Mouse (Mus musculus) midbrain, embryonic 14.5 days (tissue): ENCODE data around the gene Enah. TPM values are rescaled to one million over a fixed set of nuclear protein-coding genes. Genes with fewer than 3 reads are reported as not detected.

Experiments
- ATAC-seq: fragments of 200-750 bp; cut with Nextera tagmentation; 2 replicates; pipeline ENCODE4 v1.8.0; 2017; ENCODE audit warnings: moderate number of reproducible peaks, moderate library complexity; ENCODE audit not compliant: low FRiP score, low TSS enrichment
- DNase-seq: peaks from one replicate; pipeline ENCODE4 v3.0.0-alpha.2; 2015
- H3K27ac ChIP-seq: fragments of 300-500 bp; sonication (generic); replicated peaks from 2 replicates; pipeline ENCODE4 v1.5.1; 2014; ENCODE audit warnings: mild to moderate bottlenecking, low read depth, low read length, moderate library complexity
- H3K27me3 ChIP-seq: fragments of 300-500 bp; sonication (generic); 2 replicates; pipeline ENCODE4 v1.6.1; 2014; ENCODE audit warnings: low read length, control low read depth, mixed read lengths; ENCODE audit not compliant: control insufficient read depth, insufficient read depth
- H3K36me3 ChIP-seq: fragments of 300-500 bp; sonication (generic); 2 replicates; pipeline ENCODE4 v1.6.1; 2014; ENCODE audit warnings: low read length, control low read depth; ENCODE audit not compliant: control insufficient read depth, insufficient read depth
- H3K4me1 ChIP-seq: fragments of 300-500 bp; sonication (generic); 2 replicates; pipeline ENCODE4 v1.6.1; 2014; ENCODE audit warnings: mild to moderate bottlenecking, antibody characterized with exemption, low read length, control low read depth; ENCODE audit not compliant: control insufficient read depth, insufficient read depth
- H3K4me2 ChIP-seq: fragments of 300-500 bp; sonication (generic); 2 replicates; pipeline ENCODE4 v1.6.1; 2014; ENCODE audit warnings: mild to moderate bottlenecking, low read length, moderate library complexity
- H3K4me3 ChIP-seq: fragments of 300-500 bp; sonication (generic); replicated peaks from 2 replicates; pipeline ENCODE4 v1.5.1; 2014; ENCODE audit warnings: low read depth, low read length
- H3K9ac ChIP-seq: fragments of 300-500 bp; sonication (generic); replicated peaks from 2 replicates; pipeline ENCODE4 v1.6.1; 2014; ENCODE audit warnings: mild to moderate bottlenecking, low read length, moderate library complexity
- H3K9me3 ChIP-seq: fragments of 300-500 bp; sonication (generic); 2 replicates; pipeline ENCODE4 v1.6.1; 2016; ENCODE audit warnings: low read length, control low read depth, mixed read lengths; ENCODE audit not compliant: control insufficient read depth
- WGBS: fragments of 180-500 bp; shearing (Covaris S2); extraction: QIAGEN DNeasy Blood & Tissue Kit; methylation state at CpG from one replicate; pipeline ENCODE4 v1.1.7; 2014; 5-methylcytosine and 5-hydroxymethylcytosine counted together
- polyA plus RNA-seq: library from polyadenylated mRNA; unstranded; fragments of >200 nt; fragmentation: Nextera tagmentation; extraction: Ambion mirVana; gene quantifications from 2 replicates; pipeline ENCODE4 v1.2.1, GENCODE M21; 2014

The Enah gene
- polyA plus RNA-seq, 1 experiment from 2014 or later: 42.9 TPM

DNA sequence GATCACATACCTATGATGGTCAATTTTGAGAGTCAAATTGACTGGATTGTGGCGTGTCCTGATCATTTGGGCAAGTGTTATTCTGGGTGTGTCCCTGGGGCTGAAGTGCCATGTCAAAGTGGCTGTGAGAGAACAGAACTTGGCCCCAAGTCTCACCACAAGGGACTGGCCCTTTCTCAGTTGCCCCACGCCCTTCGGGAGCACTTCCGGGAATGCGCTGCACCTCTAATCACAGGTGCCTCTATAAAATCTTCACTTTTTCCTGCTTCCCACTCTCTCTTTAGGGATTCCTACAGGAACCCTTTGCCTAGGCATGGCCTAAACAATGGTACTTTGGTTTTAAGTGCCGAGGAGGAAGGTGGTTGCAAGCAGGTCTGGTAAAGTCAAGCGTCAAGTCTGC is 130.1 kb downstream of the Enah start:
- Histone ChIP-seq H3K4me3 (no peak overlapping the region), H3K4me2 (no peak overlapping the region), H3K27ac (no peak overlapping the region), H3K9ac (no peak overlapping the region), H3K36me3 (no peaks in the 10 kb centered on the region), H3K27me3 (no peaks in the 10 kb centered on the region), H3K9me3 (no peaks in the 10 kb centered on the region), H3K4me1 (no peaks in the 10 kb centered on the region)
- 90% methylated on average over 7 of the region's 7 CpGs for WGBS
- DNase-seq (no peak), ATAC-seq (no peak)

DNA sequence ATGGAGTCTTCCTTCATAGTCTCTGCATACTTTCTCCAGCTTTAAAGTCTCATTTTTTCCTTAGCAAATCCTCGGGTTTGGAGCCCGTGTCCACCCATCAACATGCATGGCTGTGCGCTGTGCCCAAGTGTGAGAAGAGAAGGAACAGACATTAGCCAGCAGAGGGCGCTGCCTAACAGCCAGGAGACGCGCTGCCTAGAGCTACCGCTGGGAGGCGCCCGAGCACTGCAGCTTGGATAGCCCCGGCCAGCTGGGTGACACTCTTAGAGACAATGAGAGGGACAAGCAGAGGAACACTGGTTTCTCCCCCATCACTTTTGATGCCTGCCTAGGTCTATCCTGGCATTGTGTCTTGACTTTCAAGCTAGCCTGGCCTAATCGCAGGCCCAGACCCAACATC is 131.0 kb downstream of the Enah start:
- no peaks in the 10 kb centered on the region for H3K9me3 ChIP-seq
- no peak overlapping the region for H3K4me3 ChIP-seq
- 4% methylated on average over 11 of the region's 11 CpGs for WGBS
- no peak overlapping the region for H3K27ac ChIP-seq
- H3K9ac ChIP-seq: no peak overlapping the region
- ATAC-seq (peak; percentile 78), DNase-seq (peak; percentile 92)
- no peaks in the 10 kb centered on the region for H3K36me3 ChIP-seq
- no peaks in the 10 kb centered on the region for H3K27me3 ChIP-seq
- no peaks in the 10 kb centered on the region for H3K4me1 ChIP-seq
- no peak overlapping the region for H3K4me2 ChIP-seq

DNA sequence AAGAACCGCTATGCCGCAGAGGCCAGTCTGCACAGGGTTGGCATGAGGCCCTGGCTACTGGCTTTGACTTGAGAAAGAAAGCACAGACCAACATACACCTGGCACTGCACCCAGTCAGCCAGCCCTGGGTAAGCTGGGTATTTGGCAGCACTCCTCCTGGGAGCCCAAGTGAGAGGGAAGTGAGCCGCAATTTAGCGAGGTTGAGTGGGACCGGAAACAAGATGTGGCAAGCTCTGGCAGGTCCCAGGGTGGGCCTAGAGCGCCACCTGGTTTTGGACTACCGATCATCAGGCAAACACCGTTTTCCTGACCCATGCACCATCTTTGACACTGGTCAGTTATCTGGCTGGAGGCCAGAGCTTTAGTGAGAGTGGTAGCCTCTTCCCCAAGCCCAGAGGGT is 138.3 kb downstream of the Enah start:
- no peaks in the 10 kb centered on the region for H3K27me3 ChIP-seq
- H3K4me2 ChIP-seq: no peak overlapping the region
- H3K27ac ChIP-seq: no peak overlapping the region
- H3K9me3 ChIP-seq: no peaks in the 10 kb centered on the region
- DNase-seq (peak; percentile 54), ATAC-seq (no peak; the same call in 1 of the 2 replicates)
- H3K9ac ChIP-seq: no peak overlapping the region
- H3K4me1 ChIP-seq: no peaks in the 10 kb centered on the region
- H3K36me3 ChIP-seq: no peaks in the 10 kb centered on the region
- no peak overlapping the region for H3K4me3 ChIP-seq
- WGBS: 28% methylated on average over 8 of the region's 8 CpGs

DNA sequence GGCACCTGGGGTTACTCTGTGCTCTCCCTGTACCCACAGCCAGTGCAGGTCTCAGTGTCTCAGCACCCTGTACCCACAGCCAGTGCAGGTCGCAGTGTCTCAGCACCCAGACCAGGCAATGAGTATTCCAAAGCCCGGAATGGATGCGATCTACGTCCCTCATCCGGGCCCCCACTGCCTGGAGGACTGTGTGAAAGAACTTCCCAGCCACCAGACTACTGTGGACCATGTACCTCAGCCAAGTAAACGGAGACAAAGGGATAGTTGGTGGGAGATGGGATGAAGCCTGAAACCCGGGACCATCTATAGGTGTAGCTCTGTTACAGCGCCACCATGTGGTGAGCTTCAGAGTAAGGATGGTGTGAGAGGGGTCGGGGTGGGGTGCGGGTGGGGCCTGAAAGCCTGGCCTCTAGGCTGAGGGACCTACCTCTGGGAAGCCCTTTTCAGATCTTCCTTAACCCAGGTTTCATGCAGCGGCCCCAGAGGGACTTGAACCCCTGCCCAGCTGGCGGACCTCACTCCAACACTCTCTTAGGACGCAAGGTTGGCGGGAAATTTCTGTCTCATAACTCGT is 139.0 kb downstream of the Enah start:
- DNase-seq (no peak), ATAC-seq (no peak; the same call in 1 of the 2 replicates)
- Histone ChIP-seq H3K9ac (no peak overlapping the region), H3K27ac (no peak overlapping the region), H3K27me3 (no peaks in the 10 kb centered on the region), H3K9me3 (no peaks in the 10 kb centered on the region), H3K36me3 (no peaks in the 10 kb centered on the region), H3K4me3 (no peak overlapping the region), H3K4me2 (no peak overlapping the region), H3K4me1 (no peaks in the 10 kb centered on the region)
- 56% methylated on average over 15 of the region's 15 CpGs for WGBS

DNA sequence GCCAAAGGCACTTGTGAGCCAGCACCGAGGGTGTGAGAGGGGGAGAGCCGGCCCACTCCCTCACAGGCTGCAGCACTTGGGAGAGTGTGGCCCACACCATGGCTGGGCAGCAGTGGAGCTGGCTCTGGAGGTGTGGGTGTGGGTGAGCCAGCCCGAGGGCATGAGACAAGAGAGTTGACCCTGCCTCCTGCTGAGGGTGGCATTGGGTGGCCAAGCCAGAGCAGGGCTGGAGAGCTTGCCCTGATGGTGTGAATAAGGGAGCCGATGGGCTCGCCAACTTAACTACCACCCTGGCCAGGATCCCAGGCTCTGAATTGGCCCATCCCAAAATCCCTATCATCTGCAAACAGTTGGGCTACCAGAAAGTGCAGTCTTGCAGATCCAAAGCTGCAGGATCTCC is 141.4 kb downstream of the Enah start:
- DNase-seq (no peak), ATAC-seq (no peak; the same call in 1 of the 2 replicates)
- Histone ChIP-seq H3K4me1 (no peaks in the 10 kb centered on the region), H3K9ac (no peak overlapping the region), H3K4me2 (no peak overlapping the region), H3K27me3 (no peaks in the 10 kb centered on the region), H3K27ac (no peak overlapping the region), H3K4me3 (no peak overlapping the region), H3K36me3 (no peaks in the 10 kb centered on the region), H3K9me3 (no peaks in the 10 kb centered on the region)
- 75% methylated on average over 5 of the region's 5 CpGs for WGBS

DNA sequence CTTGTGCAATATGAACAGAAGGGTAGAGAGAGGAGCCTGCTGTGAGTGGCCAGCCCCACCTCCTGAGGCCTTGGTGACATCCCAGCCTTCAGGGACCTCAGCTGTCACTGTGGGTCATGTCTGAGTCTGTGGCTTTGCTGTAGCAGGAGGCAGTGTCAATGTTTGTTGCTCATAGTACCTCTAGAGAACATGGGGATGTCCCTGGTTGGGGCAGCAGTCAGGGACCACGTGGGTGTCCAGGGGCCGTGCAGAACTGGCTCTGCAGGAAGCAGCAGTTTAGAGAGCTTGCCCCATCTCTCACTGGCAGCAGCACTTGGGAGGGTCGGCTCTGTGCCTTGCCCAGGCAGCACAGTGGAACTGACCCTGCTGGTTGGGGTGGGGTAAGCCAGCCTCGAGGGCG is 142.7 kb downstream of the Enah start:
- Histone ChIP-seq H3K9me3 (no peaks in the 10 kb centered on the region), H3K9ac (no peak overlapping the region), H3K27me3 (no peaks in the 10 kb centered on the region), H3K4me1 (no peaks in the 10 kb centered on the region), H3K27ac (no peak overlapping the region), H3K4me2 (no peak overlapping the region), H3K36me3 (no peaks in the 10 kb centered on the region), H3K4me3 (no peak overlapping the region)
- ATAC-seq (no peak), DNase-seq (no peak)
- WGBS: 68% methylated on average over 5 of the region's 5 CpGs

DNA sequence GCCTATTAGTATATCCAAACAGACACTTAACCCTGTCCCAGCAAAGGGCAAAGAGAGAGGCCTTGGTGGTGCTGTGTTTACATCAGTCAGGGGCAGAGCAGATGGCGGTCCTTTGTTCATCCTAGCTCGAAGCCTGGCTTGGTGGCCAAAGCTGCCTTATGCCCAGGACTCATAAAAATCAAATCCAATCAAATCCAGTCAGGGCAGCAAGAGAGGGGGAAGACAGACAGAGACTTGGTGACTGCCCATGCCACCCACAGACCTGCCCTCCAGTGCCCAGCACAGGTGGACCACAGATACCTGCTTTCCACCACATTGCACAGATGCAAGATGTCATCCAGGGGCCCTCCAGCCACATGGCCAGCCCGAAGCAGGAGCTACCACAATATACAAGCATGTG is 143.1 kb downstream of the Enah start:
- Histone ChIP-seq H3K36me3 (no peaks in the 10 kb centered on the region), H3K4me2 (no peak overlapping the region), H3K9ac (no peak overlapping the region), H3K9me3 (no peaks in the 10 kb centered on the region), H3K4me3 (no peak overlapping the region), H3K27ac (no peak overlapping the region), H3K27me3 (no peaks in the 10 kb centered on the region), H3K4me1 (no peaks in the 10 kb centered on the region)
- WGBS: 76% methylated on average over 3 of the region's 3 CpGs
- DNase-seq (no peak), ATAC-seq (no peak)

DNA sequence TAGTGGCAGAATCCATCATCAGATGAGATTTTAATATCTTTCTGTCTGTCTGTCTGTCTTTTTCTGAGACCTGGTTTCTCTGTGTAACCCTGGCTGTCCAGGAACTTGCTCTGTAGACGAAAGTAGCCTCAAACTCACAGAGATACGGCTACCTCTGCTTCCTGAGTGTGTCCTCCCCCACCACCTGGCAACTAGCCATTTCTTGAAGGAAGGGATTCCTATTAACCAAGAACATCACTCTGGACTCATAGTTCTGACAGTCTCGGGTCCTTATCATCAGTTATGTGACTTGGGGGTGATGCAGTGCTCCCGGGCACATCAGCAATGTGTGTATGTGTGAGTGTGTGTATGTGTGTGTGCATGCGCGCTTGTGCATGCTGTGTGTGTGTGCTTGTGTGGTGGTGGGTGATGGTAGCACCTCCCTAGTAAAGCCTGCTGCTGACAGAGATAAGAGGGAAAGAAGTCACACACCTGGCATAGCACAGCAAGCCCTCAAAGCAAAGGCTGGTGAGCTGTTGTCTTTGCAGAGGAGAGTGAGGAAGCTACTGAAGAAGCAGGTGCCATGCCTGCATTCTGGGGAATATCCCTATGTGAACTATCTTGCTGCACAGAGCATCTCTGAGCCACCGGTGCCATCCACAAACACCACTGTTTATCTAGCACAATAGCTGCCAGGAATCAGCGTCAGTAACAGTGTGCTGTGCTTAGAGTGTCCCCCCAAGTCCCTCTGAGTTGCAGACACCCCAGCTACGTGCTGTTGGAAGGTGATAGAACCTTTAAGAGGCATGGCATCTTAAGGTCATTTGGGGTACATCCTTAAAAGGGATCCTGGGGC is 146.5 kb downstream of the Enah start:
- no peak for ATAC-seq
- Histone ChIP-seq H3K4me1 (no peaks in the 10 kb centered on the region), H3K27me3 (no peaks in the 10 kb centered on the region), H3K4me2 (no peak overlapping the region), H3K27ac (no peak overlapping the region), H3K36me3 (no peaks in the 10 kb centered on the region), H3K4me3 (no peak overlapping the region), H3K9me3 (no peaks in the 10 kb centered on the region), H3K9ac (no peak overlapping the region)
- WGBS: 86% methylated on average over 9 of the region's 9 CpGs
- DNase-seq: no peak

DNA sequence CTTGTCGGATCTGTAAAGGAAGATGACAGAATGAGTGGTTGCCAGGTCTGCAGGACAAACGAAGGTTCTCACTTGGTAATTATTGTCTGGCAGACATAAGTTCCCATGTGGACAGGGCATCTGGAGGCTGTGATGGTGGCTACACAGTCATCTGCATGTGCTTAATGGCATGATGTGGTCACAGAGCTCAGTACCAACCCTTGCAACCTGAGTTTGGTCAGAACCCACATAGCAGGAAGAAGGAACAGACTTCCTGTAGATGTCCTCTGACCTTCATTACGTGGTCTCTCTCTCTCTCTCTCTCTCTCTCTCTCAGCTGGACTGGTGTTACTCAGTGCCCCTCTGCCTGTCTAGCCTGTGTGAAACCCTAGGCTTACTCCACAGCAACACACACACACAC is 147.2 kb downstream of the Enah start:
- H3K27me3 ChIP-seq: no peaks in the 10 kb centered on the region
- no peaks in the 10 kb centered on the region for H3K36me3 ChIP-seq
- H3K9ac ChIP-seq: no peak overlapping the region
- H3K4me3 ChIP-seq: no peak overlapping the region
- DNase-seq (no peak), ATAC-seq (no peak)
- 88% methylated on average over 3 of the region's 3 CpGs for WGBS
- no peak overlapping the region for H3K27ac ChIP-seq
- H3K4me2 ChIP-seq: no peak overlapping the region
- H3K4me1 ChIP-seq: no peaks in the 10 kb centered on the region
- no peaks in the 10 kb centered on the region for H3K9me3 ChIP-seq
